Mouse (Mus musculus): ENCODE measurements around the gene Fam177a. TPM values are rescaled to one million over a fixed set of nuclear protein-coding genes. Genes with fewer than 3 reads are reported as not detected.
"Not testable (repeated sequence)": the region's sequence is repeated elsewhere in the genome, so short reads cannot be mapped to it uniquely, and the experiment has no call there.

Gene Fam177a
- 18.1 and 19.0 TPM in 2 replicates for polyA plus RNA-seq (2016; fragmentation: Nextera tagmentation; extraction: Ambion mirVana)

GRCm38 (mm10) chr12:55124242-55124641, at the start of gene Fam177a:
Gene Fam177a, plus strand, starts transcription at chr12:55124469.
- H3K27me3 ChIP-seq (replicated peaks); H3K4me1 ChIP-seq (replicated peaks); H3K4me3 ChIP-seq; H3K27ac ChIP-seq (ENCODE audit: poor library complexity, severe bottlenecking); H3K9ac ChIP-seq; H3K9me3 ChIP-seq (replicated peaks); H3K36me3 ChIP-seq; H3K4me2 ChIP-seq: not testable (repeated sequence)
- no CpG with 5 or more reads among the region's 40 CpGs for WGBS
- peak; percentile 98 for ATAC-seq (ENCODE audit: insufficient number of reproducible peaks, low FRiP score)

- Histone ChIP-seq H3K4me2 (no peak overlapping the region), H3K4me1 (replicated peaks) (peaks cover 6% of the 10 kb centered on the region), H3K36me3 (no peaks in the 10 kb centered on the region), H3K9me3 (replicated peaks) (no peaks in the 10 kb centered on the region), H3K27ac (ENCODE audit: poor library complexity, severe bottlenecking) (no peak overlapping the region), H3K27me3 (replicated peaks) (no peaks in the 10 kb centered on the region), H3K9ac (no peak overlapping the region), H3K4me3 (no peak overlapping the region)
- ATAC-seq (ENCODE audit: insufficient number of reproducible peaks, low FRiP score) = no peak
- WGBS = 96% methylated on average over 2 of the region's 2 CpGs
Observed at GRCm38 (mm10) chr12:55075296-55075695, 49.0 kb upstream of the Fam177a start.

- WGBS = 48% methylated on average over 2 of the region's 2 CpGs
- not testable (repeated sequence) for H3K27me3 ChIP-seq (replicated peaks); H3K4me3 ChIP-seq; ATAC-seq (ENCODE audit: insufficient number of reproducible peaks, low FRiP score); H3K9me3 ChIP-seq (replicated peaks); H3K9ac ChIP-seq; H3K4me2 ChIP-seq; H3K36me3 ChIP-seq; H3K4me1 ChIP-seq (replicated peaks); H3K27ac ChIP-seq (ENCODE audit: poor library complexity, severe bottlenecking)
Observed at GRCm38 (mm10) chr12:55078706-55079105, 45.6 kb upstream of the Fam177a start.

GRCm38 (mm10) chr12:55079726-55080600, 44.3 kb upstream of the Fam177a start, which contains the start of the genes 2700097O09Rik and Srp54a:
Gene 2700097O09Rik, minus strand, starts transcription at chr12:55080110.
Gene Srp54a, plus strand, starts transcription at chr12:55080262.
- peak; percentile 98 for ATAC-seq (ENCODE audit: insufficient number of reproducible peaks, low FRiP score)
- not testable (repeated sequence) for H3K27me3 ChIP-seq (replicated peaks); H3K36me3 ChIP-seq; H3K9me3 ChIP-seq (replicated peaks); H3K4me1 ChIP-seq (replicated peaks)
- Histone ChIP-seq H3K9ac (peak within 1 kb of the TSS; percentile 96), H3K27ac (ENCODE audit: poor library complexity, severe bottlenecking) (peak within 1 kb of the TSS; percentile 96), H3K4me3 (peak within 1 kb of the TSS; percentile 96), H3K4me2 (peak within 1 kb of the TSS; percentile 70)
- under 1% methylated on average over 60 of the region's 60 CpGs for WGBS

GRCm38 (mm10) chr12:55080601-55080942, 43.7 kb upstream of the Fam177a start:
- not testable (repeated sequence) for H3K9me3 ChIP-seq (replicated peaks); H3K27me3 ChIP-seq (replicated peaks); H3K36me3 ChIP-seq; H3K4me1 ChIP-seq (replicated peaks)
- 0% methylated on average over 25 of the region's 25 CpGs for WGBS
- peak overlapping the region; percentile 96 for H3K27ac ChIP-seq (ENCODE audit: poor library complexity, severe bottlenecking)
- peak overlapping the region; percentile 96 for H3K9ac ChIP-seq
- ATAC-seq (ENCODE audit: insufficient number of reproducible peaks, low FRiP score) = peak; percentile 61
- peak overlapping the region; percentile 70 for H3K4me2 ChIP-seq
- H3K4me3 ChIP-seq = peak overlapping the region; percentile 96

GRCm38 (mm10) chr12:55092127-55092526, 32.1 kb upstream of the Fam177a start:
- H3K9me3 ChIP-seq (replicated peaks); H3K4me1 ChIP-seq (replicated peaks); ATAC-seq (ENCODE audit: insufficient number of reproducible peaks, low FRiP score); H3K9ac ChIP-seq; H3K27me3 ChIP-seq (replicated peaks); H3K36me3 ChIP-seq; H3K4me3 ChIP-seq; H3K4me2 ChIP-seq; H3K27ac ChIP-seq (ENCODE audit: poor library complexity, severe bottlenecking): not testable (repeated sequence)
- WGBS = 100% methylated on average over 1 of the region's 7 CpGs

- not testable (repeated sequence) for H3K9ac ChIP-seq; H3K36me3 ChIP-seq; H3K4me1 ChIP-seq (replicated peaks); H3K27ac ChIP-seq (ENCODE audit: poor library complexity, severe bottlenecking); H3K4me3 ChIP-seq; ATAC-seq (ENCODE audit: insufficient number of reproducible peaks, low FRiP score); H3K9me3 ChIP-seq (replicated peaks); H3K27me3 ChIP-seq (replicated peaks); H3K4me2 ChIP-seq
- WGBS = no CpG with 5 or more reads among the region's 7 CpGs
Observed at GRCm38 (mm10) chr12:55112616-55113015, 11.7 kb upstream of the Fam177a start.

- H3K9me3 ChIP-seq (replicated peaks); H3K4me3 ChIP-seq; H3K27me3 ChIP-seq (replicated peaks); H3K9ac ChIP-seq; H3K27ac ChIP-seq (ENCODE audit: poor library complexity, severe bottlenecking); H3K4me2 ChIP-seq; H3K36me3 ChIP-seq; H3K4me1 ChIP-seq (replicated peaks): not testable (repeated sequence)
- no CpG with 5 or more reads among the region's 18 CpGs for WGBS
- peak; percentile 41 for ATAC-seq (ENCODE audit: insufficient number of reproducible peaks, low FRiP score)
Observed at GRCm38 (mm10) chr12:55124731-55125130, 462 bp downstream of the Fam177a start.

GRCm38 (mm10) chr12:55135540-55135939, 11.3 kb downstream of the Fam177a start:
- H3K9ac ChIP-seq; H3K36me3 ChIP-seq; H3K9me3 ChIP-seq (replicated peaks); H3K27me3 ChIP-seq (replicated peaks); H3K4me2 ChIP-seq; H3K4me3 ChIP-seq; ATAC-seq (ENCODE audit: insufficient number of reproducible peaks, low FRiP score); H3K4me1 ChIP-seq (replicated peaks); H3K27ac ChIP-seq (ENCODE audit: poor library complexity, severe bottlenecking): not testable (repeated sequence)
- WGBS = no CpG with 5 or more reads among the region's 6 CpGs

- WGBS = no CpG with 5 or more reads among the region's 6 CpGs
- not testable (repeated sequence) for H3K9me3 ChIP-seq (replicated peaks); ATAC-seq (ENCODE audit: insufficient number of reproducible peaks, low FRiP score)
Observed at GRCm38 (mm10) chr12:55137859-55138258, 13.6 kb downstream of the Fam177a start.

GRCm38 (mm10) chr12:55154559-55155448, 30.5 kb downstream of the Fam177a start, which contains the start of gene Srp54b:
Gene Srp54b, plus strand, starts transcription at chr12:55155104.
- H3K27me3 ChIP-seq (replicated peaks); H3K9ac ChIP-seq; H3K27ac ChIP-seq (ENCODE audit: poor library complexity, severe bottlenecking); H3K9me3 ChIP-seq (replicated peaks); H3K4me1 ChIP-seq (replicated peaks); H3K4me2 ChIP-seq; H3K36me3 ChIP-seq: not testable (repeated sequence)
- H3K4me3 ChIP-seq = peak within 1 kb of the TSS; percentile 37
- ATAC-seq (ENCODE audit: insufficient number of reproducible peaks, low FRiP score) = peak; percentile 97
- WGBS = no CpG with 5 or more reads among the region's 57 CpGs

More at GRCm38 (mm10) chr12:55137859-55138258, 13.6 kb downstream of the Fam177a start:
- H3K4me2 ChIP-seq; H3K36me3 ChIP-seq; H3K27ac ChIP-seq (ENCODE audit: poor library complexity, severe bottlenecking); H3K27me3 ChIP-seq (replicated peaks); H3K9ac ChIP-seq; H3K4me1 ChIP-seq (replicated peaks); H3K4me3 ChIP-seq: not testable (repeated sequence)
